Mouse (Mus musculus): ENCODE data around the gene Mogat2.

DNA sequence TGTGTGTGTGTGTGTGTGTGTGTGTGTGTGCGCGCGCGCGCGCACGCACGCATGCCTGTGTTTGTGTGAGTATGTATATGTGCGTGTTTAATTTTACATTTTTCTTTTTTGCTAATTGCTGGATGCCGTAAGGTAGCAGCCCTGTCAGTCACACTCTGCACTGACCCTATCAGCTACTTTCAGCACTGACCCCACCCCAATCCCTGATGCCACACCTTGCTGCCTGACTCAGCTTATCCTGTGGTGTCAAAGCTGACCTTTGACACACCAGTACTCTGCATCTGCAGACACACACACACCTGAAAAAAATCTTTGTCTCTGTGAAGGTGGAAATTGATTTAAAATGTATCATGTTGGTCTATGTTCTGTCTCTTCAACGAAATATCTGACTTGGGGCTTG lies 3.7 kb upstream of the Mogat2 start:
- TF ChIP-seq POLR2A (IDR thresholded peaks at IDR 0.05; ENCODE audit: low read depth, low read length) (no peak), CTCF (IDR thresholded peaks at IDR 0.05; ENCODE audit: borderline replicate concordance, insufficient read depth, low read length) (no peak)
